Mouse (Mus musculus) liver, embryonic 14.5 days (tissue): ENCODE data around the gene Slc38a6. TPM values are rescaled to one million over a fixed set of nuclear protein-coding genes. Genes with fewer than 3 reads are reported as not detected.

Source experiments
- ATAC-seq: fragments of 200-750 bp; cut with Nextera tagmentation; 2 replicates; pipeline ENCODE4 v1.8.0; 2017; ENCODE audit warnings: moderate number of reproducible peaks, mild to moderate bottlenecking, moderate library complexity; ENCODE audit not compliant: insufficient read depth
- DNase-seq, 3 experiments: peaks; one replicate each; pipeline ENCODE4 v3.0.0-alpha.2; 2012 to 2013; ENCODE audit warnings: low read depth in 3 of 3, low spot score in 3 of 3
- H3K27ac ChIP-seq: fragments of 300-500 bp; sonication (generic); 2 replicates; pipeline ENCODE4 v1.5.1; 2014; ENCODE audit warnings: moderate library complexity, mild to moderate bottlenecking, control low read depth, inconsistent platforms
- H3K27me3 ChIP-seq: fragments of 300-500 bp; sonication (generic); 2 replicates; pipeline ENCODE4 v1.6.1; 2014; ENCODE audit warnings: mild to moderate bottlenecking, low read length, moderate library complexity; ENCODE audit not compliant: control insufficient read depth, insufficient read depth
- H3K36me3 ChIP-seq: fragments of 300-500 bp; sonication (generic); replicated peaks from 2 replicates; pipeline ENCODE4 v1.6.1; 2014; ENCODE audit warnings: low read depth; ENCODE audit not compliant: control insufficient read depth, insufficient read depth
- H3K4me1 ChIP-seq, 2 experiments: fragments of 200-500 bp in 1 of 2; fragments of 300-500 bp in 1 of 2; sonication (generic) in 1 of 2; replicated peaks; 2 replicates each; pipeline ENCODE4 v1.6.1; 2012 to 2014; ENCODE audit warnings: antibody characterized with exemption in 1 of 2, inconsistent platforms in 1 of 2, low read length in 1 of 2; ENCODE audit not compliant: control insufficient read depth in 2 of 2, insufficient read depth in 2 of 2
- H3K4me2 ChIP-seq: fragments of 300-500 bp; sonication (generic); 2 replicates; pipeline ENCODE4 v1.6.1; 2014; ENCODE audit warnings: low read depth, mild to moderate bottlenecking, control low read depth, moderate library complexity
- H3K4me3 ChIP-seq, 2 experiments: fragments of 200-500 bp in 1 of 2; fragments of 300-500 bp in 1 of 2; sonication (generic) in 1 of 2; 2 replicates each; pipeline ENCODE4 v1.5.1; 2012 to 2014; ENCODE audit warnings: low read depth in 2 of 2, low read length in 2 of 2, mild to moderate bottlenecking in 2 of 2, control low read depth in 1 of 2, inconsistent platforms in 1 of 2, moderate library complexity in 1 of 2; ENCODE audit not compliant: insufficient read depth in 1 of 2
- H3K9ac ChIP-seq: fragments of 300-500 bp; sonication (generic); replicated peaks from 2 replicates; pipeline ENCODE4 v1.6.1; 2014; ENCODE audit warnings: mild to moderate bottlenecking, control low read depth, moderate library complexity
- H3K9me3 ChIP-seq: fragments of 300-500 bp; sonication (generic); 2 replicates; pipeline ENCODE4 v1.6.1; 2016; ENCODE audit warnings: low read length, mixed read lengths; ENCODE audit not compliant: control insufficient read depth
- CTCF ChIP-seq: IDR thresholded peaks from 2 replicates; pipeline ENCODE4 v1.5.1; 2016; ENCODE audit warnings: antibody characterized with exemption, low read depth, control low read depth
- EP300 ChIP-seq: IDR thresholded peaks from 2 replicates; pipeline ENCODE4 v1.6.1; 2016; ENCODE audit warnings: antibody characterized with exemption, low read depth
- WGBS: fragments of 180-500 bp; shearing (Covaris S2); extraction: QIAGEN DNeasy Blood & Tissue Kit; methylation state at CpG from one replicate; pipeline ENCODE4 v1.1.7; 2014; ENCODE audit not compliant: insufficient replicate concordance; 5-methylcytosine and 5-hydroxymethylcytosine counted together
- polyA plus RNA-seq, 2 experiments: library from polyadenylated mRNA; depleted of rRNA in 1 of 2; stranded (reverse) in 1 of 2; unstranded in 1 of 2; fragments of >200 nt; fragmentation: Nextera tagmentation in 1 of 2; extraction: Ambion mirVana in 1 of 2; gene quantifications; 2 replicates each; pipeline versions ENCODE4 v1.2.1 to v1.2.3; 2012 to 2014

Gene Slc38a6
- polyA plus RNA-seq, 2 experiments = 2.1 to 2.4 TPM

DNA sequence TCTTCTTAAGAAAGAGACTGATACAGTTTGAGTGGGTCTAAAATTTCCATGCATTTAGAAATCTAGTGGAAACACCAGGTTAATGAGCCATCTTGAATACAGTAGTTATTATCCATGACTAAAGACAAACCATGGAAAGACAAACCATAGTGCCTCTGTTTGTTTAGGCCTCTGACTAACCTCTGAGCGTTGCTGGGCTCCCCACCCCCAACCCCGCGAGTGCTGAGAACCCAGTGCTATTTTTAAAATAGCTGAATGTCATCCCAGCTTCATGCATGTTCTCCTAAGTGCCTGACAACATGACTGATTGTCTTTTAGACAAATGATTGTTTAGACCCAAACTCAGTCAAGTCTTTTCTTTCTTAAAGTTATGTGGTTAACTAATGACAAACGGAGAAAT is 39.0 kb downstream of the Slc38a6 start:
- H3K36me3 ChIP-seq = no peaks in the 10 kb centered on the region
- no peak overlapping the region for H3K27ac ChIP-seq
- ATAC-seq = no peak
- H3K9ac ChIP-seq = no peak overlapping the region
- no peak for DNase-seq
- H3K4me2 ChIP-seq = no peak overlapping the region
- no peaks in the 10 kb centered on the region for H3K4me1 ChIP-seq
- no peaks in the 10 kb centered on the region for H3K27me3 ChIP-seq
- TF ChIP-seq EP300 (no peak), CTCF (no peak)
- H3K9me3 ChIP-seq = no peaks in the 10 kb centered on the region
- no peak overlapping the region for H3K4me3 ChIP-seq
- WGBS = 22% methylated on average over 4 of the region's 4 CpGs

DNA sequence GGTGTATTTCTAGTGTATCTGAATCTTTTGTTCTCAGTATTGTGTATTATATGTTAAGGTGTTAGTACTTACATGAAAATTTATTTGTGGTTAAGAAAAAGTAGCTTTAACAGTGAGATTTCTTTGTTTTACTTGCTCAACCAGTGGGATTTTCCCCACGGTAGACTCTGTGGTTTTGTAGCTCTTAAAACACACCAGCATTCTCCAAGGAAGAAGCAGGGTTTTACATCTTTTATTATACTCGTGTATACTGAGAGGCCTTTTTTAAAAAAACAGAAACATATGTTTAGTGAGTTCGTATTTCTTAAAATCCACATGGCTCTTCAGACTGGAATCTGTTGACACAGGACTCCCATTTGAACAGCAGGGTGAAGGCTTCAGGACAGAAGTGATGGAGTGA is 40.8 kb downstream of the Slc38a6 start:
- ATAC-seq (no peak), DNase-seq (no peak)
- no peaks in the 10 kb centered on the region for H3K36me3 ChIP-seq
- no peak overlapping the region for H3K4me3 ChIP-seq
- no peak overlapping the region for H3K9ac ChIP-seq
- H3K4me2 ChIP-seq = no peak overlapping the region
- WGBS = 65% methylated on average over 3 of the region's 3 CpGs
- TF ChIP-seq CTCF = no peak
- TF ChIP-seq EP300 = no peak
- H3K9me3 ChIP-seq = no peaks in the 10 kb centered on the region
- H3K27me3 ChIP-seq = no peaks in the 10 kb centered on the region
- H3K4me1 ChIP-seq = no peaks in the 10 kb centered on the region
- no peak overlapping the region for H3K27ac ChIP-seq

DNA sequence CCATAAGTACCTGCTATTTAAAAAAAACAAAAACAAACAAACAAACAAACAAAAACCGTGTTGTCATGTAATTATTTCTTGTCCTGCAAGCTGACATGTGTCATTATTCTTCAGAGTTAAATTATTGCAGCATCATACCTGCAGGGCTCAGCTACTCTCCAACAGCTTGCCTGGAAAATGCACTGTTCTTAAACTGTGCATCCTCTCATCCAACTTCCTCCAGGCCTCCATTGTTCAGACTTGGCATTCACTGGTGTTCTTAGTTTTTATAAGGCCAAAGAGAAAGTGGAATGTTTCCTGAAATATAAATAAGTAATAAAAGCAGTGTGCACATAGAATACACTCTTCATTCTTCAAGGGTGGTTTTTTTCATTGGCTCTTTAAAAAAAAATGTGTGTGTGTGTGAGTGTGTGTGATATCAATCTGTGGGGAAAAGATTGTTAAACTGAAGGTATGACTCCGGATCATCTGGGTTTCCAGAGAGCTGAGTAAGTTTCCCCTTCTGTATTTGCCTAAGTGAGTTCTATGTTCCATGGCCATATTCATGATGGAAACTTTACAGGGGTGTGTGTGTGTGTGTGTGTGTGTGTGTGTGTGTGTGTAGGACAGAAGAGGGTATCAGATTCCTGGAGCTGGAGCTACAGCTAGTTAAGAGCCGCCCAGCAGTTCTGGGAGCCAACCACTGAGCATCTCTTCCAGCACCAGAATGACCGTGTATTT is 42.0 kb downstream of the Slc38a6 start:
- no peak for ATAC-seq
- DNase-seq = no peak
- 50% methylated on average over 4 of the region's 4 CpGs for WGBS
- H3K4me3 ChIP-seq = no peak overlapping the region
- TF ChIP-seq CTCF (no peak), EP300 (no peak)
- no peak overlapping the region for H3K4me2 ChIP-seq
- no peaks in the 10 kb centered on the region for H3K27me3 ChIP-seq
- H3K4me1 ChIP-seq = no peaks in the 10 kb centered on the region
- no peaks in the 10 kb centered on the region for H3K36me3 ChIP-seq
- H3K9me3 ChIP-seq = no peaks in the 10 kb centered on the region
- H3K27ac ChIP-seq = no peak overlapping the region
- no peak overlapping the region for H3K9ac ChIP-seq

DNA sequence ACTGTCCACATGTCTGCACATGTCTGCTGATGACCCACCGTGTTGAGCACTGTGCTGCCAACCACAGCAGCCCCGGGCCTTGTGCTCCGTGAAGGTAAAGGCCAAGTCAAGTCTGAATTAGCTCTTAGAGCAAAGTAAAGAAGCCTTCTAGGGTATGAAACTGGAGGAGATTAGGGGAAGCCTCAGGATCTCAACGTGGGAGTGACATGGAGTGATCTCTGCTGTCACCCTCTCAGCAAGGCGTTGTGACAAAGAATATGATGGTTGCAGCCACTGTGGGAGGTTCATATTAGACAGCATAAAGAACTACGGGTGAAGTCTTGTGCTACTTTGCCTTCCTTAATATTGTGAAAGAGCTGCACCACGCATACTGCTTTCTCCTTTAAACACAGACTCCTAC is 43.7 kb downstream of the Slc38a6 start:
- ATAC-seq (no peak), DNase-seq (no peak)
- Histone ChIP-seq H3K4me2 (no peak overlapping the region), H3K4me1 (no peaks in the 10 kb centered on the region), H3K36me3 (no peaks in the 10 kb centered on the region), H3K9me3 (no peaks in the 10 kb centered on the region), H3K4me3 (no peak overlapping the region), H3K27me3 (no peaks in the 10 kb centered on the region), H3K27ac (no peak overlapping the region), H3K9ac (no peak overlapping the region)
- TF ChIP-seq CTCF = no peak
- TF ChIP-seq EP300 = no peak
- 65% methylated on average over 7 of the region's 7 CpGs for WGBS

DNA sequence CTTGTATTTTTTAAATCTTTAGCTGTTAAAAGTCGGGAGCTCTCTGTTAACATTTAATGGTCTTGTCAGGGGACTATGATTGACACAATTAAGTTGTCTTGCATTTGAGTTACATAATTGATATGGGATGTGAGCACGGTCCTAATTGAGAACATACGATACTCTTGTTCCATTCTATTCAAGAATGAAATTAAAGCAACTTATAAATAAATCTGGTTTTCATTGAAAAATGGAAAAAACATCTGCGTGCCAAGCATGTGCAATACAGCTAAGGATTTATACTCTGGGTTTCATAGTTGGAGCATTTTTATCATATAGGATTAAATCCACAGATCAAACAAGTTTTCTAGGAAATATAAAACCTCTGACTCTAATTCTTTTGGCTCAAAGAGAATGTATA is 46.1 kb downstream of the Slc38a6 start:
- TF ChIP-seq CTCF (no peak), EP300 (no peak)
- 70% methylated on average over 4 of the region's 4 CpGs for WGBS
- Histone ChIP-seq H3K4me3 (no peak overlapping the region), H3K9ac (no peak overlapping the region), H3K9me3 (no peaks in the 10 kb centered on the region), H3K27me3 (no peaks in the 10 kb centered on the region), H3K4me1 (0 out of 4 replicates have a peak, but pooled peaks cover 0 to 2% of the 10 kb centered on the region in 2 experiments), H3K4me2 (no peak overlapping the region), H3K36me3 (no peaks in the 10 kb centered on the region), H3K27ac (no peak overlapping the region)
- DNase-seq (no peak), ATAC-seq (no peak)
